In genomic region chr2:157613997-157614396, GRCm38 (mm10) we compare ENCODE assay signal across 11 mouse cellular contexts. TPM values are rescaled to one million over a fixed set of nuclear protein-coding genes. Genes with fewer than 3 reads are reported as not detected.
DNase-seq lines count a peak whose midpoint lies in the region; ATAC-seq and TF ChIP-seq lines count a peak whose summit lies in the region.
"Had no signal": no experiment of that assay in that cellular context is flagged by ENCODE, and none has a peak within 500 bp of the region (broad histone marks: within the 10 kb centered on the region; RNA-seq: fewer than 3 reads in every experiment).

No protein-coding gene starts in this region.

- H3K4me1 ChIP-seq in forebrain, embryonic 12.5 days, result peaks cover 10% of the 10 kb centered on the region
- no peaks in the 10 kb centered on the region for H3K4me1 ChIP-seq in forebrain, postnatal 0 days (ENCODE audit: insufficient read depth)
- peaks cover 4% of the 10 kb centered on the region; the same call in 1 of the 2 replicates for H3K4me1 ChIP-seq in spleen, adult 2 months (ENCODE audit: control insufficient read depth, insufficient read depth, insufficient read length)
- H3K4me1 ChIP-seq: lung, embryonic 15.5 days had no signal

- 0 out of 2 replicates have a peak overlapping the region, but pooled peaks have one; percentile 2 for H3K27ac ChIP-seq in forebrain, embryonic 12.5 days
- no peak overlapping the region for H3K27ac ChIP-seq in forebrain, postnatal 0 days (ENCODE audit: low read depth, low read length)
- H3K27ac ChIP-seq in spleen, adult 2 months (ENCODE audit: insufficient read depth, low read length), result no peak overlapping the region
- H3K27ac ChIP-seq: lung, embryonic 15.5 days had no signal

- H3K4me3 ChIP-seq in forebrain, embryonic 12.5 days (replicated peaks), result no peak overlapping the region
- H3K4me3 ChIP-seq in forebrain, postnatal 0 days (ENCODE audit: low read depth, low read length), result no peak overlapping the region
- no peak overlapping the region for H3K4me3 ChIP-seq in spleen, adult 2 months (ENCODE audit: extremely low read depth, insufficient read depth, insufficient read length)
- H3K4me3 ChIP-seq: lung, embryonic 15.5 days had no signal

- TF ChIP-seq CTCF in forebrain, postnatal 0 days (IDR thresholded peaks at IDR 0.05; ENCODE audit: low read depth), result no peak
- no peak for TF ChIP-seq CTCF in brain, embryonic 14.5 days (IDR thresholded peaks at IDR 0.05; ENCODE audit: borderline replicate concordance, extremely low read depth, insufficient read depth, insufficient read length)
- no peak for TF ChIP-seq CTCF in spleen, adult 2 months (IDR thresholded peaks at IDR 0.05; ENCODE audit: extremely low read depth, insufficient read depth, insufficient read length, insufficient replicate concordance)

- peak overlapping the region; percentile 5; the same call in 1 of the 2 replicates for H3K9ac ChIP-seq in forebrain, embryonic 12.5 days
- H3K9ac ChIP-seq in forebrain, postnatal 0 days, result no peak overlapping the region
- H3K9ac ChIP-seq: lung, embryonic 15.5 days had no signal

- H3K4me2 ChIP-seq in forebrain, embryonic 12.5 days, result peak overlapping the region; percentile 22
- no peak overlapping the region for H3K4me2 ChIP-seq in forebrain, postnatal 0 days (ENCODE audit: low read depth)
- H3K4me2 ChIP-seq: lung, embryonic 15.5 days had no signal

- no peak for TF ChIP-seq POLR2A in brain, embryonic 14.5 days (IDR thresholded peaks at IDR 0.05; ENCODE audit: borderline replicate concordance, extremely low read depth, insufficient read depth, insufficient read length, poor library complexity, severe bottlenecking)
- TF ChIP-seq POLR2A in spleen, adult 2 months (IDR thresholded peaks at IDR 0.05; ENCODE audit: low read depth, low read length), result no peak

- DNase-seq in forebrain, postnatal 0 days, result no peak
- DNase-seq in brain, embryonic 14.5 days (ENCODE audit: low read depth), result peak; percentile 59
- DNase-seq in liver (peak; percentile 20), MN1 (ENCODE audit: low spot score) (no peak)
- DNase-seq in spleen, adult 2 months (ENCODE audit: low read depth in 1 of 2, low spot score in 2 of 2), result peak; percentile 5 to 31
- DNase-seq in left cerebral cortex, adult 18-20 months (ENCODE audit: low spot score in 2 of 2), result no peak
- DNase-seq in ovary, postnatal 14 days (ENCODE audit: low spot score), result no peak
- DNase-seq: gastrocnemius, postnatal 14 days; layer of hippocampus, postnatal 36 days had no signal

- H3K36me3 ChIP-seq in forebrain, embryonic 12.5 days (replicated peaks), result no peaks in the 10 kb centered on the region
- H3K36me3 ChIP-seq in forebrain, postnatal 0 days (ENCODE audit: insufficient read depth), result no peaks in the 10 kb centered on the region
- no peaks in the 10 kb centered on the region for H3K36me3 ChIP-seq in spleen, adult 2 months (ENCODE audit: control insufficient read depth, insufficient read depth, low read length)
- H3K36me3 ChIP-seq: lung, embryonic 15.5 days had no signal

- no peaks in the 10 kb centered on the region; the same call in 1 of the 2 replicates for H3K27me3 ChIP-seq in forebrain, embryonic 12.5 days
- no peaks in the 10 kb centered on the region for H3K27me3 ChIP-seq in forebrain, postnatal 0 days (ENCODE audit: insufficient read depth, low read length)
- H3K27me3 ChIP-seq in spleen, adult 2 months (ENCODE audit: control insufficient read depth, insufficient read depth, low read length), result no peaks in the 10 kb centered on the region
- H3K27me3 ChIP-seq: lung, embryonic 15.5 days had no signal

- no peak for ATAC-seq in forebrain, embryonic 12.5 days (ENCODE audit: low FRiP score)
- ATAC-seq in forebrain, postnatal 0 days, result no peak

- no peaks in the 10 kb centered on the region for H3K9me3 ChIP-seq in forebrain, embryonic 12.5 days
- no peaks in the 10 kb centered on the region for H3K9me3 ChIP-seq in forebrain, postnatal 0 days (ENCODE audit: low read length)
- H3K9me3 ChIP-seq: lung, embryonic 15.5 days had no signal

- 12% methylated on average over 11 of the region's 11 CpGs for whole genome bisulfite sequencing in forebrain, embryonic 12.5 days
- WGBS in forebrain, postnatal 0 days, result 18% methylated on average over 11 of the region's 11 CpGs
- WGBS in spleen, adult 2 months, result 6% methylated on average over 9 of the region's 11 CpGs

RNA-seq across cellular contexts. Expression of gene Blcap, which starts 42.9 kb away (rescaled TPM):
- 144 and 156 TPM in 2 replicates for polyA plus RNA-seq in forebrain, embryonic 12.5 days (2016; fragmentation: Nextera tagmentation; extraction: Ambion mirVana)
- 166 and 208 TPM in 2 replicates for total RNA-seq in forebrain, postnatal 0 days (2014; rRNA removed)
- 231 and 295 TPM in 2 replicates for polyA plus RNA-seq in forebrain, postnatal 0 days (2015; fragmentation: Nextera tagmentation; extraction: Ambion mirVana)
- 225 and 231 TPM in 2 replicates for polyA plus RNA-seq in brain, embryonic 14.5 days (2012; rRNA removed)
- 17.1 and 18.7 TPM in 2 replicates for polyA plus RNA-seq in spleen, adult 2 months (2012; rRNA removed)
- 100 to 1,000 TPM; 116 to 117 TPM for total RNA-seq in left cerebral cortex, adult 18-20 months (2021)

RNA-seq across cellular contexts. Expression of gene Nnat, which starts 54.1 kb away (rescaled TPM):
- 5,265 and 5,863 TPM in 2 replicates for polyA plus RNA-seq in forebrain, embryonic 12.5 days (2016; fragmentation: Nextera tagmentation; extraction: Ambion mirVana)
- total RNA-seq in forebrain, postnatal 0 days (2014; rRNA removed), result 4,630 and 7,303 TPM in 2 replicates
- 6,353 and 7,049 TPM in 2 replicates for polyA plus RNA-seq in forebrain, postnatal 0 days (2015; fragmentation: Nextera tagmentation; extraction: Ambion mirVana)
- polyA plus RNA-seq in brain, embryonic 14.5 days (2012; rRNA removed), result 8,068 and 9,838 TPM in 2 replicates
- 2.7 and 3.5 TPM in 2 replicates for polyA plus RNA-seq in spleen, adult 2 months (2012; rRNA removed)
- 100 to 1,000 TPM; 193 to 292 TPM for total RNA-seq in left cerebral cortex, adult 18-20 months (2021)

Comparison
In these comparisons a context has a peak if more than half of its experiments do, and no peak if none do; other contexts are left out.
1. DNase-seq: peak in brain, embryonic 14.5 days (single experiment), liver (single experiment) and spleen, adult 2 months (2 of 2); none in forebrain, postnatal 0 days (single experiment), left cerebral cortex, adult 18-20 months (0 of 2), MN1 (single experiment) and ovary, postnatal 14 days (single experiment).
2. RNA of gene Nnat, which starts 54.1 kb away (polyA plus RNA-seq): 8,068 to 9,838 TPM in brain, embryonic 14.5 days, 6,353 to 7,049 TPM in forebrain, postnatal 0 days and 5,265 to 5,863 TPM in forebrain, embryonic 12.5 days; 2.7 to 3.5 TPM in spleen, adult 2 months; every median in the first group is over 1,000 times any median in the second.